ENCODE assay signal across 11 mouse cellular contexts in genomic region chr14:73347302-73347701, GRCm38 (mm10). TPM values are rescaled to one million over a fixed set of nuclear protein-coding genes. Genes with fewer than 3 reads are reported as not detected.
DNase-seq lines count a peak whose midpoint lies in the region; ATAC-seq lines count a peak whose summit lies in the region.
"Had no signal": no experiment of that assay in that cellular context is flagged by ENCODE, and none has a peak within 500 bp of the region (broad histone marks: within the 10 kb centered on the region; RNA-seq: fewer than 3 reads in every experiment).

No protein-coding gene starts in this region.

- no peaks in the 10 kb centered on the region for H3K36me3 ChIP-seq in lung, embryonic 16.5 days (ENCODE audit: control insufficient read depth, insufficient read depth, low read length)
- H3K36me3 ChIP-seq in kidney, embryonic 16.5 days (ENCODE audit: insufficient read depth, low read length) = no peaks in the 10 kb centered on the region
- H3K36me3 ChIP-seq in hindbrain, embryonic 10.5 days = no peaks in the 10 kb centered on the region
- H3K36me3 ChIP-seq: hindbrain, embryonic 12.5 days had no signal

- no peak overlapping the region for H3K4me3 ChIP-seq in lung, embryonic 16.5 days (ENCODE audit: low read length)
- H3K4me3 ChIP-seq in kidney, embryonic 16.5 days (ENCODE audit: low read length) = no peak overlapping the region
- no peak overlapping the region for H3K4me3 ChIP-seq in hindbrain, embryonic 10.5 days
- H3K4me3 ChIP-seq: hindbrain, embryonic 12.5 days had no signal

- WGBS in lung, embryonic 16.5 days = 40% methylated on average over 9 of the region's 9 CpGs
- WGBS in kidney, embryonic 16.5 days = 50% methylated on average over 9 of the region's 9 CpGs
- WGBS in hindbrain, embryonic 10.5 days = 86% methylated on average over 9 of the region's 9 CpGs

- no peak overlapping the region for H3K9ac ChIP-seq in lung, embryonic 16.5 days (ENCODE audit: low read length)
- no peak overlapping the region for H3K9ac ChIP-seq in kidney, embryonic 16.5 days (replicated peaks; ENCODE audit: low read length)
- H3K9ac ChIP-seq: hindbrain, embryonic 12.5 days had no signal

- H3K9me3 ChIP-seq in lung, embryonic 16.5 days (ENCODE audit: control insufficient read depth, low read length) = no peaks in the 10 kb centered on the region
- no peaks in the 10 kb centered on the region for H3K9me3 ChIP-seq in kidney, embryonic 16.5 days (ENCODE audit: low read length)
- H3K9me3 ChIP-seq in hindbrain, embryonic 10.5 days = no peaks in the 10 kb centered on the region
- H3K9me3 ChIP-seq: G1E; hindbrain, embryonic 12.5 days had no signal

- H3K27ac ChIP-seq in lung, embryonic 16.5 days (ENCODE audit: low read length) = no peak overlapping the region
- 0 out of 2 replicates have a peak overlapping the region, but pooled peaks have one; percentile 18 for H3K27ac ChIP-seq in kidney, embryonic 16.5 days (ENCODE audit: low read length)
- no peak overlapping the region for H3K27ac ChIP-seq in hindbrain, embryonic 10.5 days
- H3K27ac ChIP-seq: hindbrain, embryonic 12.5 days had no signal

- H3K4me1 ChIP-seq in lung, embryonic 16.5 days (replicated peaks; ENCODE audit: control insufficient read depth, insufficient read depth, low read length) = peaks cover 6% of the 10 kb centered on the region
- H3K4me1 ChIP-seq in kidney, embryonic 16.5 days (ENCODE audit: insufficient read depth, low read length) = peaks cover 15% of the 10 kb centered on the region
- peaks cover 5% of the 10 kb centered on the region; the same call in 1 of the 2 replicates for H3K4me1 ChIP-seq in hindbrain, embryonic 10.5 days (replicated peaks)
- H3K4me1 ChIP-seq: hindbrain, embryonic 12.5 days had no signal

- peak; percentile 14 for DNase-seq in embryo, embryonic 10 days (ENCODE audit: low spot score)
- DNase-seq in embryo, embryonic 10.5 days (ENCODE audit: low spot score) = no peak
- no peak for DNase-seq in lung, postnatal 4 days
- DNase-seq in hindbrain, embryonic 10.5 days (ENCODE audit: low spot score) = no peak
- no peak for DNase-seq in spleen, postnatal 10 days (ENCODE audit: low spot score in 2 of 2)
- DNase-seq: cerebellum, postnatal 36 days had no signal

- ATAC-seq in lung, embryonic 16.5 days (ENCODE audit: low read depth) = peak; percentile 64
- peak; percentile 58; the same call in 1 of the 2 replicates for ATAC-seq in kidney, embryonic 16.5 days (ENCODE audit: low FRiP score, low TSS enrichment)
- peak; percentile 39; the same call in 1 of the 2 replicates for ATAC-seq in megakaryocyte-erythroid progenitor cell, adult 5-6 weeks (replicated peaks; ENCODE audit: low FRiP score, low TSS enrichment, poor library complexity, severe bottlenecking)

- no peak overlapping the region for H3K4me2 ChIP-seq in lung, embryonic 16.5 days (ENCODE audit: low read depth, low read length)
- H3K4me2 ChIP-seq in kidney, embryonic 16.5 days (replicated peaks; ENCODE audit: low read depth, low read length) = no peak overlapping the region
- H3K4me2 ChIP-seq: hindbrain, embryonic 12.5 days had no signal

- H3K27me3 ChIP-seq in lung, embryonic 16.5 days (ENCODE audit: control insufficient read depth, insufficient read depth, low read depth, low read length) = no peaks in the 10 kb centered on the region
- no peaks in the 10 kb centered on the region for H3K27me3 ChIP-seq in kidney, embryonic 16.5 days (ENCODE audit: insufficient read depth, low read length)
- H3K27me3 ChIP-seq in hindbrain, embryonic 10.5 days (ENCODE audit: insufficient read depth, poor library complexity, severe bottlenecking) = no peaks in the 10 kb centered on the region
- H3K27me3 ChIP-seq: hindbrain, embryonic 12.5 days had no signal

RNA-seq across cellular contexts. Expression of gene Rb1, which starts 21.7 kb away (rescaled TPM):
- 14.4 and 15.6 TPM in 2 replicates for polyA plus RNA-seq in lung, embryonic 16.5 days (2015; fragmentation: Nextera tagmentation; extraction: Ambion mirVana)
- 25.4 and 28.1 TPM in 2 replicates for polyA plus RNA-seq in kidney, embryonic 16.5 days (2015; fragmentation: Nextera tagmentation; extraction: Ambion mirVana)
- 48.3 and 62.1 TPM in 2 replicates for total RNA-seq in megakaryocyte-erythroid progenitor cell, adult 5-6 weeks (2014; fragmentation: Nextera tagmentation)
- total RNA-seq in megakaryocyte-erythroid progenitor cell, adult 5-6 weeks (2017) = 28.6 and 29.6 TPM in 2 replicates
- polyA plus RNA-seq in hindbrain, embryonic 10.5 days (2016; fragmentation: Nextera tagmentation; extraction: Ambion mirVana) = 24.2 and 27.1 TPM in 2 replicates

RNA-seq across cellular contexts. Expression of gene Itm2b, which starts 37.8 kb away (rescaled TPM):
- 1,001 and 1,063 TPM in 2 replicates for polyA plus RNA-seq in lung, embryonic 16.5 days (2015; fragmentation: Nextera tagmentation; extraction: Ambion mirVana)
- polyA plus RNA-seq in kidney, embryonic 16.5 days (2015; fragmentation: Nextera tagmentation; extraction: Ambion mirVana) = 1,091 and 1,137 TPM in 2 replicates
- 241 and 252 TPM in 2 replicates for total RNA-seq in megakaryocyte-erythroid progenitor cell, adult 5-6 weeks (2014; fragmentation: Nextera tagmentation)
- total RNA-seq in megakaryocyte-erythroid progenitor cell, adult 5-6 weeks (2017) = 431 and 507 TPM in 2 replicates
- polyA plus RNA-seq in hindbrain, embryonic 10.5 days (2016; fragmentation: Nextera tagmentation; extraction: Ambion mirVana) = 249 and 310 TPM in 2 replicates
